ENCODE assay signal across 24 mouse cellular contexts in the genomic region with DNA sequence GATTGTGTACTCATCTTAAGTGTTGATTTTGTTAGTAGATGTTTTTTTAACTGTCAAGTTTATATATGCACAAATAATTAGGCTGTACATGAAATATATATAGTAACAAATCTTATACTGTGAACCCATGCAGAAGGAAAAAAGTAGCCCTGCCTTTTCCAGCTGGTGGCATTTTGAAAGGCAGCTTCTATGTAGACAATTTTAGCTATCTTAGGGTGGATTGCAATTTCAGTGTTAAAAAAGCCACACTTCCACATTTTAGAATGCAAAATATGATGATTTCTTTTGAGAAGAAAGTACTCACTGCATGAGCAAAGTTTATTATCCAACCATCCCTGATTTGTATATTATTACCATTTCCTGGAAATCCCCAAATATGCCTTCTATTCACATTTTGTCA.
"Had no signal": no experiment of that assay in that cellular context is flagged by ENCODE, and none has a peak within 500 bp of the region (broad histone marks: within the 10 kb centered on the region; RNA-seq: fewer than 3 reads in every experiment).

No protein-coding gene starts in this region.

- H3K27ac ChIP-seq: gastrocnemius, adult 2 months; heart, embryonic 10.5 days; hindbrain, embryonic 13.5 days; hindbrain, embryonic 15.5 days; hindbrain, postnatal 0 days; kidney, embryonic 15.5 days; kidney, postnatal 0 days; limb, embryonic 13.5 days; limb, embryonic 15.5 days; liver, embryonic 12.5 days; liver, embryonic 14.5 days had no signal

- H3K4me3 ChIP-seq: gastrocnemius, adult 2 months; heart, embryonic 10.5 days; heart, embryonic 12.5 days; hindbrain, embryonic 13.5 days; hindbrain, embryonic 15.5 days; kidney, embryonic 15.5 days; limb, embryonic 13.5 days; limb, embryonic 15.5 days; liver, embryonic 12.5 days had no signal

- DNase-seq: gastrocnemius, adult 2 months; gastrocnemius, postnatal 10 days; gastrocnemius, postnatal 25 days; heart, adult 18-20 months; heart, postnatal 10 days; heart, postnatal 36 days; kidney, adult 11 months; kidney, adult 2 months; kidney, adult 9 months; kidney, postnatal 14 days; kidney, postnatal 36 days; layer of hippocampus, adult 9-11 months; layer of hippocampus, postnatal 36 days had no signal
